Mouse (Mus musculus) embryonic fibroblast, embryonic 13.5 days (primary cell): ENCODE results near the gene Cilp2. TPM values are rescaled to one million over a fixed set of nuclear protein-coding genes. Genes with fewer than 3 reads are reported as not detected.

ENCODE experiments used
- H3K27ac ChIP-seq: 2 replicates; pipeline ENCODE4 v1.5.1; 2012; ENCODE audit warnings: low read length, control low read depth, inconsistent platforms; ENCODE audit not compliant: insufficient read depth
- H3K4me1 ChIP-seq: 2 replicates; pipeline ENCODE4 v1.6.1; 2011; ENCODE audit warnings: low read length; ENCODE audit not compliant: control insufficient read depth, insufficient read depth
- H3K4me3 ChIP-seq: 2 replicates; pipeline ENCODE4 v1.5.1; 2011; ENCODE audit warnings: mild to moderate bottlenecking, control low read depth, low read length; ENCODE audit not compliant: insufficient read depth
- CTCF ChIP-seq: IDR thresholded peaks from 2 replicates; pipeline ENCODE4 v1.5.1; 2011; ENCODE audit warnings: mild to moderate bottlenecking, control low read depth, low read length, moderate library complexity, borderline replicate concordance; ENCODE audit not compliant: insufficient read depth
- POLR2A ChIP-seq: IDR thresholded peaks from 2 replicates; pipeline ENCODE4 v1.6.1; 2011; ENCODE audit warnings: low read depth, mild to moderate bottlenecking, control low read depth, low read length, moderate library complexity
- polyA plus RNA-seq: library from polyadenylated mRNA; stranded (reverse); fragments of >200 nt; gene quantifications from 2 replicates; pipeline ENCODE4 v1.2.4, GENCODE M21; 2011; ENCODE audit warnings: low read depth; ENCODE audit not compliant: missing spikeins, insufficient read length

Gene Cilp2
- polyA plus RNA-seq = not detected in 2 replicates

DNA sequence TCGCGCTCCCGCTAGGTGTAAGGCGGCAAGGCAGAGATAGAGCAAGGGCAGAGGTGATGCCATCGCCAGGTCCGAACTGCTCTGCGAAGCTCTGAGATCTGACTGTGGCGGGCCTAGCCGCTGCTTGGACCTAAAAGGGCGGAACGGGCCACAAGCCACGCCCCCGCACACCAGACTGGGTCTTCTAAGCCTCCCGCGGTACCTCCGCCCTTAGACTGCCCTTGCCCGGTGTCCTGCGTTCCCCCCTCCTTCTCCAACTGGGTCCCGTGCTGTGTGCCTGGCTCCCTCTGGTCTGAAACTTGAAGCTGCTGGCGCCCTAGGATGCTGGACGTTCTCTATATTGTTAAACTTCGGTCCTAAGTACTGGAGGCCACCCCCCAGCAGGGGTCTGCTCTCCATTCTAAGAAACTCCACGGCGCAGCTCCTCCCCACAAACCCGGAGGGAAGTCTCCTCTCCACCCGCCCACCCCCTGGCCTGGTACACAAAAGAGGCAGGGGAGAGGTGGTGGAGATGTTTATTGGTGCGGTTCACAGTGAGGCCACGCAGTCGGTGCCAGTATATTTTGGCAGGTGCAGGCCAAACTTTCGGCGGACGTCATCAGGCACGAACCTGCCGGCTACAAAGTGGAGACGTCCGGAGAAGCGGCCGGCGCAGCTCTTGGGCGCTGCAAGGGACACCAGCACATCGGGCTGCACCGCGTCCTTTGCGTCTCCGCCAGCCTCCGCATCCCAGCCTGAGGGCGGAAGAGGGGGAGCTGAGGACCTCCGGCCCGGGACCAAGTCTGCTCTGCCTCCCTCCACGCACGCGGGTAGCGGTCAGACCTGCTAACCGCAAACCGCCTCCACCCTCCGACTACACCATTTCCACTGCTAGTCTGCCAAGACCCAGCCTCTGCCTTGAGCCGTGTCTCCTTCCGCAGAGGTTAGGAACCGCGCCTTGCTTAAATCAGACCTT lies at the start of gene Cilp2:
Gene Cilp2 (minus strand): TSS at position 399 of the 955 bp plus-strand sequence.
- Histone ChIP-seq H3K27ac (no peak within 1 kb of the TSS), H3K4me1 (no peaks in the 10 kb centered on the region), H3K4me3 (peak within 1 kb of the TSS; percentile 4; the same call in 1 of the 2 replicates)
- TF ChIP-seq CTCF (no peak), POLR2A (no peak)

DNA sequence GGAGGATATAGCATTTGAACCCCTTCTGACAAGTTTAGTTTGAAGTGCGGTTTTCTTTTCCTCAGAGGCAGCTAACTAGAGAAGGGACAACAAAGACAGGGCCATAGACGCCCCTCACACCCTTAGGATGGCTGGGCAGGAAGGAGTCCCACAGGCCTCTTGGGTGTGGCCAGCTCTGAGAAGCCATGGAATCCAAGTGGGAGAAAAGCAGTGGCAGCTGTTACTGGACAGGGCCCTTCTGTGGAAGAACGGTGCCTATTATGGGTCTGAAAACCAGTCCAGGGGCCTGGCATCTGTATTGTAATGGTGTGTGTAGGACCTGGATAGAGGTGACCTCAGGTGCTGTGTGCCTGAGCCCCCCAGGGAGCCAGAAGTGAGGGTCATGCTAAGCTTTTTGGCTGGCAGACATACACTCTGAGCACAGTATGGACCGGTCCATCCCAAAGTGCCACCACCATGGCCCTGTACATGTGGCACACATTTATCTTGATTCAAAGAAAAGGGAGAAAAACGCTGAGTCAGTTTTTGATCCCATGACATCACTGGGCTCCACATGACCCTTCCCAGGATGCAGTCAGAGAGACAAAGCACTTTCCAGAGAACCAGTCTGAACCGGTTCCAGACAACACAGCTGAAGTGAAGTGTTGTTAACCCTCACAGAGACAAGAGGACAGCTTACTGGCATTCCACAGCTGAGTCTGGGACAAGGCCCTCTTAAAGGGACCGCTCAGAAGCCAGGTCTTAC lies 48.7 kb upstream of the Cilp2 start:
- H3K4me1 ChIP-seq = peaks cover 25% of the 10 kb centered on the region
- peak overlapping the region; percentile 83 for H3K27ac ChIP-seq
- H3K4me3 ChIP-seq = no peak overlapping the region
- TF ChIP-seq POLR2A (no peak), CTCF (no peak)

DNA sequence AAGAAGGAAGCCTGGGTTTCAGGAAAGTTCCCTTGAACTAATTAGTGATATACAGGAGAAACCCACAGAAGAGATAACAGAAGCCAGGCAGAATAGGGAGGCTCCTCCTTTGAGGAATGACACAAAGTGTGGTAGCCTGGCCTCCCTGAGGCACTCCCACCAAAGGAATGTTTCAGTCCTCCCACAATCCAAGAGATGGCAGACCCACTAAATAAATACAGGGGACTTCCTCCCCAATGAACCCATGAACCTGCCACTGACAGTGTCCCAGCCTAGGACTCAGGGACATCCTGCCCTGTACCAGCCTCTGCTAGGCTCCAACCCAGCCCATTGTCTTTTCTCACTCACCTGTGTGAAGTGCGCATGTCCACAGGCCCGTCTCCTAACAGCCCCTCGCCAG lies 47.9 kb upstream of the Cilp2 start:
- H3K4me3 ChIP-seq = no peak overlapping the region
- H3K4me1 ChIP-seq = peaks cover 23% of the 10 kb centered on the region
- TF ChIP-seq POLR2A (no peak), CTCF (no peak)
- H3K27ac ChIP-seq = peak overlapping the region; percentile 83; the same call in 1 of the 2 replicates

DNA sequence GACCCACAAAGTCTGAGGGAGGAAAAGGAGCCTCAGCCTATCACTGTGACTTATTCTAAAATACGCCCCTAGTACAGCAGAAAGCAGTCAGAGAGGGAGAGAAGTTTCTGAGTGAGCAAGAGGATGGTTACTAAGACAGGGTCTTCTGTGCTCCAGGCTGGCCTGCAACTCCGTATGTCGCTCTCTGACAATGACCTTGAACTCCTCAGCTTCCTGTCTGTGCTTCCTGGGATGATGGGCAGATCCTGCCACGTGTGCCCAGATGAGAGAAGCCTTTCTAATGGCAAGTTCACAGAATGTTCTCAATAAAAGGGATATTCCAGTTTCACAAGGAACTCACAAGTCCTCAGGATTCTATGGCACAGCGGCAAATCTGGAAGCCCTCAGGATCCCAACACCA lies 47.1 kb upstream of the Cilp2 start:
- Histone ChIP-seq H3K27ac (no peak overlapping the region), H3K4me3 (no peak overlapping the region), H3K4me1 (peaks cover 16% of the 10 kb centered on the region)
- TF ChIP-seq POLR2A (no peak), CTCF (no peak)

DNA sequence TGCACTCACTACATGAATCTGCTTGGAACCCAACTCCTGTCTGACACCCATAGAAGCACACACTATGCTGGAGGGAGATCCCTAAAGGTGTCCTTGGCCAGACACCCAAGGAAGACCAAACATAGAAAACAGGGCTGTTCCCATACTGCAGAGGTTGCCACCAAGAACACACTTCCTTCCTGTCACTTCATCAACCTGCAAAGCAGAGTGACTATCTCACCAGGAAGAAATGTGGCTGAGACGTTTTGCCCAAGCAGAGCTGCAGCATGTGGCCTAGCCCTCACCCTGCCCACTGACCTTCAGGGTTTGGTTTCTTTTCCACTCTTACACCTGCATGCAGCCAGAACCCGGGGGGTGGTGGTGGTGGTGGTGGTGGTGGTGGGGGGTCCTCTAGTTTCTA lies 46.3 kb upstream of the Cilp2 start:
- Histone ChIP-seq H3K27ac (no peak overlapping the region), H3K4me3 (no peak overlapping the region), H3K4me1 (peaks cover 12% of the 10 kb centered on the region)
- TF ChIP-seq POLR2A (no peak), CTCF (no peak)

DNA sequence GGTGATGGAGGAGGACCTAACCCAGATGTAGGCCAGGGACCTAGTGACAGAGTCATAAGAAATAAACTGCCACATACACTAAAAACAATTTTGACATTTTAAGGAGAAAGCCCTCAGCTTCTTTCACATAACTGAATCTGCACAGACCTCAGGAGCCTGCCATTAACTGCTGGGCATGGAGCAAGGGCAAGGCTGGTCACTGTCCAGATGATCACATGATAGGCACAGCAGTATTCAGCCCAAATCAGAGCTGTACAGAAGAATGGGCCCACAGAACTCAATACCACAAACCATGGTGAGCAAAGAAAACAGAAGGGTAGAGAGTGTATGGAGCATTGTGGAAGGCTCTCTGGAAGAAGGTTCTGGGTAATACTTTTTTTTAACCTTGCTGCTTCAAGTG lies 39.4 kb upstream of the Cilp2 start:
- H3K4me3 ChIP-seq = no peak overlapping the region
- H3K4me1 ChIP-seq = peaks cover 4% of the 10 kb centered on the region; the same call in 1 of the 2 replicates
- TF ChIP-seq POLR2A (no peak), CTCF (no peak)
- H3K27ac ChIP-seq = no peak overlapping the region

DNA sequence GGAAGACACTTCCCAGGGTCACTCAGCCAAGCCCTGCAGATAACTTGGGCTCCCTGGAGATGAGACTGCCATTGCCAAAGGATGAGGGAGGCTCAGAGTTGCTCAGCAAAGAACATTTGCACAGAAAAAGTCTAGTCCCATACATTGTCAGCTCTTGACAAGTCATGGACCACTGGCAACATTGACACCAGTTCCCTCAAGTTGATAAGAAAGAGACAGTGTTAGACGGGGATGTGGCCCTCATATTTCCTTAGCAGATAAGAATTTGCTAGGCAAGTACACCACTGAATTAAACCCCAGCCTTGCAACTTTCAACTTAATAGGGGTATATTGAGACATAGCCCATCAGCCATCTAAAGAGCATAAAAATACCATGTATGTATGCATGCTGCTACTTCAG lies 36.5 kb upstream of the Cilp2 start:
- no peak overlapping the region for H3K27ac ChIP-seq
- TF ChIP-seq POLR2A = no peak
- no peak for TF ChIP-seq CTCF
- H3K4me3 ChIP-seq = no peak overlapping the region
- peaks cover 16% of the 10 kb centered on the region for H3K4me1 ChIP-seq

DNA sequence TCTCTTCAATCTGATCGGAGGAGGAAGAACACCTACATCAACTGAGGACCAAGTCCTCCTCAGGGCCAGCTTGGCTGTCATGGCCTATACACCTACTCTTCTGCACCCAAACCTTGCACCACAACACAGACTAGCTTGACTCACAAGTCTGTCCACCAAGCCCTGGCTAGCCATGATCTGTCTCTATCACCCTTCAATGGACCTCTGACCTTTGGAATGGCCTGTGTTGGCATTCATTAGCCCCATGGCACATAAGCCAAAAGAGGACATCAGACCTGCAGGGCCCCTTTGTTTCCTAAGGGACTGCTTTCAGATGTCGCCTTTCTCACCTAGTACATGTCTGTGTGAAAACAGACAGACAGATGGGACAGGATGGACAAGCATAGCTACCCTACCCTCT lies 33.7 kb upstream of the Cilp2 start:
- Histone ChIP-seq H3K4me3 (no peak overlapping the region), H3K4me1 (peaks cover 16% of the 10 kb centered on the region), H3K27ac (no peak overlapping the region)
- TF ChIP-seq CTCF = no peak
- no peak for TF ChIP-seq POLR2A

DNA sequence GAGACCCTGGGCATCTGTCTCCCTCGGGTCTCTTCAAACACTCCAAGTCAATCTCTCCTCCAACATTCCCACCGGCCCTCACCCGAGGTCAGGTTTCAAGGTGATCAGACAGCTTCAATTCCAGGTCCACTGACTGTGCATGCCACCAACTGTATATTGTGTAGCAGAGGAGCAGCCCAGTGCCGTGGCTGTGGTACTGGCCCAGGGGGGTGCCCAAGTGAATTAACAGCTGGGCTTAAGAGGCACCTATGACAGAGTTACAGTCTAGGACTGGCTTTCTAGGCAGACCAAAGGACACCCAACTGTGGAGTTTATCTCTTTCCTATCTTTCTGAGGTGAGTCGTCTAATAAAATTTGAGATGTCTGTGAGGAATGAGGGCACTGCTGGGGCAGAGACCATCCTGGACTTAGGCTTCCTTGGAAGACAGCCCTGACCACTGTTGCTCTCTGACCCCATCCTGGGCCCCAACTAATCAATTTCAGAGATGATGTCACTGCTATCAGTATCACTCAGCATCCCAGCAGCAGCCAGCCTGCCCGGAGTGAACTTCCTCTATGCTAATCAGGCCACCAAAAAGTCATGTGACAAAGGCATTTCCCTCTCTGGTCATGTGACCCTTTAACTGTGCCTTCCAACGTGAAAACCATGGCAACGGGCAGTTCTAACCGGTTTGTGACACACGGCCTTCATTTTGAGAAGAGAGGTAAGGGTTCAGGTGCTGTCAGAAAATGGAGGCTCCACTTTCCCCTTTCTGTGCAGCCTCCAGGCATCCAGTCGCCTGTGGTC lies 32.6 kb upstream of the Cilp2 start:
- H3K27ac ChIP-seq = peak overlapping the region; percentile 53
- H3K4me3 ChIP-seq = no peak overlapping the region
- TF ChIP-seq CTCF = no peak
- no peak for TF ChIP-seq POLR2A
- H3K4me1 ChIP-seq = peaks cover 16% of the 10 kb centered on the region
